Mouse (Mus musculus) left cerebral cortex, adult 2 months (tissue): ENCODE results near the gene Slc18b1. TPM values are rescaled to one million over a fixed set of nuclear protein-coding genes. Genes with fewer than 3 reads are reported as not detected.

Source experiments
- DNase-seq, 2 experiments: peaks; one replicate each; pipeline ENCODE4 v3.0.0; 2021 to 2022; ENCODE audit warnings: low spot score in 2 of 2, mixed read lengths in 1 of 2; ENCODE audit errors: extremely low spot score in 1 of 2
- H3K27ac ChIP-seq: fragments of 200-600 bp; 2 replicates; pipeline ENCODE4 v1.8.1; 2022
- H3K4me3 ChIP-seq: fragments of 200-600 bp; 2 replicates; pipeline ENCODE4 v1.8.1; 2022
- CTCF ChIP-seq: fragments of 200-600 bp; IDR thresholded peaks from 2 replicates; pipeline ENCODE4 v1.8.1; 2022; ENCODE audit warnings: antibody characterized with exemption, mild to moderate bottlenecking, moderate library complexity
- intact Hi-C: fragments of 180-260 bp; cut with DNase I; formaldehyde crosslinking; loops from one replicate; pipeline ENCODE4 v1.15.1; 2025
- total RNA-seq, 2 experiments: library from RNA; stranded (reverse); gene quantifications; 2 replicates each; pipeline ENCODE4 v1.2.3; 2021

Slc18b1 gene
- total RNA-seq, 2 experiments from 2014 or later = 26.9 to 31.0 TPM

- no peak within 1 kb of the TSS for H3K27ac ChIP-seq
- no peak for DNase-seq
- no peak for TF ChIP-seq CTCF
Observed at GRCm38 (mm10) chr10:23851228-23851912, 54.6 kb downstream of the Slc18b1 start, which contains the start of gene Vnn3. Vnn3 (plus strand) TSS chr10:23851462.

GRCm38 (mm10) chr10:23852096-23852495 is 55.3 kb downstream of the Slc18b1 start:
- no peak for DNase-seq
- no peak for TF ChIP-seq CTCF
- H3K27ac ChIP-seq = no peak overlapping the region
- no peak overlapping the region for H3K4me3 ChIP-seq
- intact Hi-C loops = no loop called here

More at GRCm38 (mm10) chr10:23851228-23851912, 54.6 kb downstream of the Slc18b1 start, which contains the start of gene Vnn3:
- intact Hi-C loops = no loop called here
- no peak within 1 kb of the TSS for H3K4me3 ChIP-seq

- no peak overlapping the region for H3K4me3 ChIP-seq
- intact Hi-C loops = no loop called here
- no peak for DNase-seq
- H3K27ac ChIP-seq = no peak overlapping the region
- TF ChIP-seq CTCF = no peak
Observed at GRCm38 (mm10) chr10:23864362-23865312, 67.9 kb downstream of the Slc18b1 start.

Other genes with a start within 250 kb of the Slc18b1 start
- 100 to 1,000 TPM; 169 to 225 TPM for gene Rps12, start 9.7 kb upstream of the Slc18b1 start, total RNA-seq
- gene Vnn3, start 54.5 kb downstream of the Slc18b1 start, total RNA-seq = not detected
- gene Vnn1, start 97.7 kb downstream of the Slc18b1 start, total RNA-seq = under 1 TPM in 1 of 2 experiments, not detected in 1; 0.14 TPM
- not detected for gene Taar1, start 123.4 kb downstream of the Slc18b1 start, total RNA-seq
- gene Taar2, start 141.6 kb downstream of the Slc18b1 start, total RNA-seq = not detected
- not detected for gene Taar3, start 152.6 kb downstream of the Slc18b1 start, total RNA-seq
- gene Taar4, start 163.5 kb downstream of the Slc18b1 start, total RNA-seq = not detected
- not detected for gene Taar5, start 173.7 kb downstream of the Slc18b1 start, total RNA-seq
- not detected for gene Taar6, start 188.7 kb downstream of the Slc18b1 start, total RNA-seq
- gene Taar7a, start 196.5 kb downstream of the Slc18b1 start, total RNA-seq = not detected
- gene Taar7b, start 203.0 kb downstream of the Slc18b1 start, total RNA-seq = not detected
- not detected for gene Taar7d, start 230.2 kb downstream of the Slc18b1 start, total RNA-seq
- not detected for gene Taar7e, start 240.6 kb downstream of the Slc18b1 start, total RNA-seq